Mouse (Mus musculus) cerebellum, adult 2 months (tissue): Measurements from ENCODE around the gene Myadml2.

Source experiments
- CTCF ChIP-seq: fragments of 200-500 bp; IDR thresholded peaks from 2 replicates; pipeline ENCODE4 v1.5.1; 2011; ENCODE audit warnings: low read depth, mild to moderate bottlenecking, control low read depth, low read length, moderate library complexity, borderline replicate concordance; ENCODE audit not compliant: insufficient read depth
- POLR2A ChIP-seq: fragments of 200-500 bp; IDR thresholded peaks from 2 replicates; pipeline ENCODE4 v1.6.1; 2011; ENCODE audit warnings: low read length, control low read depth, borderline replicate concordance; ENCODE audit not compliant: insufficient read depth

DNA sequence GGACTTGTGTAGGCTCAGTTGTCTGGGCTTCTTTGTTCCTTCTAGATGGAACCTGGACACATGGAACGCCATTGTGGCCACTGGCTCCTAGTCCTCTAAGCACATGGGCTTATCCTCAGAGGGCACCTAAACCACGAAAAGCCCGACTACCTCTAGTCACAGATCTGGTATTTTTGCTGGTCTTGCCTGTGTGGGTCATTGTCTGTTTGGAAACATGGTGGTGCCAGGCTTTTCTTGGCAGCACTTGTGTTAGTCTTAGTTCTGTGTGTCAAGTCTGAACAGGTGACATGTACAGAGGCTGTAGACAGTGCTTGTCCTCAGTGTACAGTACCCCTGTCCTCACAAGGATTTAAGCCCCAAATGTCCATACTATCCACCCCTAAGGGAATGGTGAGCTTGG, 35.6 kb upstream of the Myadml2 start:
- TF ChIP-seq CTCF, result no peak
- no peak for TF ChIP-seq POLR2A
